Mouse (Mus musculus): ENCODE results near the gene Arid3c.
A peak's percentile ranks its signal among the peaks of the same experiment; 100 is the strongest.

The Arid3c gene

DNA sequence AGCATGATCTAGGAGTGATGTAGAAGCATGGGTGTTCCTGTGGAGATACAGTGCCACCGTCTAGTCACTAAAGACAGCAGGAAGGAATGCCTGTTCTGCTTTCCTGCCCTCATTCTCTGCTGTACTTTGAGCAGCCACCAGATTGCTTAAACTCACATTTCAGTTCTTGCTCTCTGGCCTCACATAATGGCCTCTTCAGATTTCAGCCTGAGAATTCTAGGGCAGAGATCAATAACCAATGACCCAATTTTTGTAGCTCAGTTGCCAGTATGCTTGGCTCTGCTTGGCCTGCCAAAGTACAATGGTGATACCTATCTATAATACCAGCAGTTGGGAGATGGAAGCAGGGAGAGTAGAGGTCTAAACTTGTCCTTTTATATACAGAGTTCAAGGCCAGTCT, 14.1 kb upstream of the Arid3c start:
- DNase-seq (ENCODE audit: inconsistent age in 2 of 2, low spot score in 1 of 2), result no peak

DNA sequence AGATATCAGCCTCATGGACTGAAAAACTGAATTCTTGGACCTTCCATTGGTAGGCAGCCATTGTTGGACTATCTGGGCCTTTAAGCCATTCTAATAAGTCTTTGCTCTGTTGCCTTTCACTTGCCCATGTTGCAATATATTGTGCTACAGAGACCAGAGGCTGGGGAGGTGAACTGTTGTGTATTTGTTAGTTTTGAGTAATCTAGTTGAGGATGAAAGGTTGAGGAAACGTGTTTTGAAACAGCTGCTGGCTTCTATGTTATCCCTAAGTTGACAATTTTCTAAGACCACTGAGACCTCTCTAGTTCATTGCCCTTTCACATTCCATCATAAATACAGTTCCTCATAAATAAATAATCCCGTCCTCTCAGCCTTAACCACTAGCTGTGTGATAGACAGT, 13.2 kb upstream of the Arid3c start:
- no peak for DNase-seq (ENCODE audit: inconsistent age in 2 of 2, low spot score in 1 of 2)

DNA sequence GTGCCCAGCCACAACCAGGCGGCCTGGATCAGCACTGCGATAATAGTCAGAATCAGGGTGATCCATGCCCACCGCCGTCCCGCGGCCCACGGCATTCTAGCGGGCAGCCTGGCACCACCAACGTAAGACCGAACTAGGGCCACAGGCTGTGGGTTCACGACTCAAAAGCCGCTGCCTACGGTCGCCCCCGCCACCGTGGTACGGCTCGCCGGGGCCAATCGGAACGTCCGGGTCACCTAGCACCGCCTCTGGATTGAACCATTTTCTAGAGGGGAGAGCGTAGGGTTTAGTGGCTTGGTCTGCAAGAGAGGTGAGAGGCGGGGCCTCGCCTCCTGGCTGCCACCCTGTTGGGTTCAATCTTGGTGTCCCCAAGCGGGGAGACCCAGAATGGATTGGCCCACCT, 10.2 kb upstream of the Arid3c start:
- DNase-seq (ENCODE audit: inconsistent age in 2 of 2, low spot score in 1 of 2), result peak; percentile 96 to 98

DNA sequence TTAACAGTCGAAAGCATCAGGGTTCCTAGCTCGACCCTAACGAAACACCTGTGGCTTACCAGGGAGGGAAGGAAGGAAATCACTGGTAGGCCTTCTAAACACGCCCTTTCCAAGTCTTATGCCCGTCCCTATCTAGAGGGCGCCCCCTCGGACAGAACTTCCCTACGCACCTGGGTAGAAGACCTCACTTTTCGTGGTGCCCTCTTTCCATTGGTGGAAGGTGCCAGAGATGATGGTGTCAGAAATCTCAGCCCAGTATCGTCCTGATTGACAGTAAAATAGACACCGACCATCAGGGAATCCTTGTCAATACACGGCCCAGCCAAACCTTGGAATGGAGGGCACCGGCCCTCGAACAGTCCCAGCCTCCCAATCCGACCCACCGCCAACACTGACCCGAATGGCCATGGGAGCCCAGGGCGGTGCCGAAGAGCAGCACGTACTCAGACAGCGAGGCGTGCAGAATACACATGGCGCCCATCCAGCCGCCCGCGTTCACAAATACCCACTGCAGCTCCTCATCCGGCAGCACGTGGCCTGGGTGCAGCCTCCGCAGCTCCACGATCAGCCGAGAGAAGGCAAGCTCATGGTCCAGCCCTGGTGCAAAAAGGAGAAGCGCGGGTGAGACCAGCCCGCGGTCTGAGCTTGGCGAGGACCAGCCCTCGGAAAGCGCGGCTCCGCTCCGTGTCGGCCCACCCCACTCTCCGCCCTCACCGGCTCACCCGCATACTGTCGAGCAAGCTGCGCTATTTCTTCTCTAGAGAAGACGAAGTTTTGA, 9.6 kb upstream of the Arid3c start:
- no peak for DNase-seq (ENCODE audit: inconsistent age in 2 of 2, low spot score in 1 of 2)

DNA sequence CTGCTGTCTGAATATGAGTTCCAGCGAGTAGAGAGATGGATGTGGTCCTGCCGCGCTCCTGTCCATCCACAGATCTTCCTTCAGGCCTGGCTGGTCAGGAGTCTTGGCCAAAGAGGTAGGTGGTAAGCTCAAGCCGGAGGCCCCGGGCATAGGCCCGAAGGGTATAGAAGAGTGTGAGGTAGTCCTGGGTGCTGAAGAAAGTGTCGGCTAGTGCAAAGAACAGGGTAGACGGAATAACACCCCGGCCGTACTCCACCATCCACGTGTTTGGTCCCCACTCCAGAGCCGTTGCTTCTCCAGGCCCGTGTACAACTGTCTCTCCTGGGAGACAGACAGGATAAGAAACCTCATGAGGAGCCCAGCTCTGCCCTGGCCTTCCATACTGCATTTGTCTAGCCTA, 8.3 kb upstream of the Arid3c start:
- DNase-seq (ENCODE audit: inconsistent age in 2 of 2, low spot score in 1 of 2), result no peak

DNA sequence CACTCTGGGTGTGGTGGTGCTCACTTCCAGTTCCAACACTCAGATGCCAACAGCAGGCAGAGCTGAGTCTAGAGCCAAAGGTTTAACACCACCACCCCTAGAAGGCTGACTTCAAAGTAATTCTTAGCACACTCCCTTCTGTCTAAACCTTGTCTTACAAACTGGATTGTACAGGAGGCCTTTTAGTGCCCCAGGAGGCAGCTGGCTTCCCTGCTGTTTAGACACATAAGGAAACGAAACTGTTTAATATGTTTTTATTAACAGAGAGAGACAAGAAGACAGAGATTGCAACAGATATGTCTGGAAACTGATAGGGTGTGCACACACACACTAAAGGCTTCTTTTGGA, 7.3 kb upstream of the Arid3c start:
- peak in 1 of 2 experiments; percentile 63 for DNase-seq (ENCODE audit: inconsistent age in 2 of 2, low spot score in 1 of 2)

DNA sequence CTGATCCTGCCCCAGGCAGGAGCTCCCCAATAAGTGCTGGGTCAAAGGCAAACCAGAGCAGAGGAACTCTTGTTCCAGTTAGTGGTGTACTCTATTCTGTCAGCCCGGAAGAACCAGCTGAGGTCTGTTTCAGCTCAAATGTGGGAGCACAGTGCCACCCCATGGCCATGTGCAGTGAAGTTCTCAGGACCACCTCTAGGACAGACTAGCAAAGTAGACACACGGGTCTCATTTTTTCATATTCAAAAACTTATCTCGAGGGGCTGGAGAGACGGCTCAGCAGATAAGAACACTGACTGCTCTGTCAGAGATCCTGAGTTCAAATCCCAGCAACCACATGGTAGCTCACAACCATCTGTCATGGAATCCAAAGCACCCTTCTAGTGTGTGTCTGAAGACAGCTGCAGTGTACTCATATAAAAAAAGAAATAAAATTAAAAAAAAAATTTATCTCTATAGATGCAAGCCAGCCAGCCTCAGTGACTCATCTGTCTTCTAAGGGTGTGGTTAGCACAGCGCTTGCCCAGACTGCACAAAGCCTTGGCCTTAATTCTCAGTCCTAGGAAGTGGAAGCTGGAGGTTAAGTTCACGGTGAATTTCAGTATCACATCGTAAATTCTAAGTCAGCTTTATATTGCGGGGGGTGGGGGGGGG, 6.8 kb upstream of the Arid3c start:
- DNase-seq (ENCODE audit: inconsistent age in 2 of 2, low spot score in 1 of 2), result peak; percentile 77 to 90

DNA sequence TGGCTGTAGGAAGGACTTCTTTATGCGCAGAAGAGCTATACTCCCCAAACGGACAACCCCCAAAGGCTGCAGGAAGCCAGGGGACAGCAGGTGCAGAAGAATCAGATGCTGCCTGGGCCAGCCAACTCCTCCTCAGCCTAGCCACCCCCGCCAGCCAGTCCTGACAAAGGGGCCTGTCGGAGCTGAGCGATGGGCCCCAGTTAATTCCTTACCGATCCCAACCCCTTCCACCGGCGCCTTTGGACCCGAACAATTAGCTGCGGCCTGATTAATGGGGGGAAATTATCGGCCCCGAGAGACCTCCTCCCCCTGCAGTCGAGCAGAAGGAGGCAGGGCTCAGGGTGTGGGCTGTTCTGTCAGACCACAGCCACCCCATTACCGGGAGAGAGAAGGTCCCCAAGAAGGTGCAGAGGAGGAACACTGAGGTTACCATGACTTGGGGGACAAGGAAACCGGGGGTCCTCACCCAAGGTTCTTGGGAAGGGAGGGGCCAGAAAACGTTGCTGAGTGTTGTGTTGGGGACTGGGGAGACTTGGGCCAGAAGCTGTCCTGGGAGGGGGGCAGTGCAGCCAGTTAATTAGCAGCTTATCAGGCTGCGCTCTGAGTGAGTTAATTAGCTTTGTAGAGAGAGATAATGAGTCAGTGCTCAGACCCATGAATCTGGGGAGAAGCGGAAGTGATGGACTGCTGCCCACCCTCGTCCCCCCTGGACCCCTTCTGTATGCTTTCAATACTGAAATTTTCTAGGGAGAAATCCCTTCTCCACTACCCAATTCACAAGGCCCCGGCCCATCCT, 3.9 kb downstream of the Arid3c start:
- DNase-seq (ENCODE audit: inconsistent age in 2 of 2, low spot score in 1 of 2), result no peak

DNA sequence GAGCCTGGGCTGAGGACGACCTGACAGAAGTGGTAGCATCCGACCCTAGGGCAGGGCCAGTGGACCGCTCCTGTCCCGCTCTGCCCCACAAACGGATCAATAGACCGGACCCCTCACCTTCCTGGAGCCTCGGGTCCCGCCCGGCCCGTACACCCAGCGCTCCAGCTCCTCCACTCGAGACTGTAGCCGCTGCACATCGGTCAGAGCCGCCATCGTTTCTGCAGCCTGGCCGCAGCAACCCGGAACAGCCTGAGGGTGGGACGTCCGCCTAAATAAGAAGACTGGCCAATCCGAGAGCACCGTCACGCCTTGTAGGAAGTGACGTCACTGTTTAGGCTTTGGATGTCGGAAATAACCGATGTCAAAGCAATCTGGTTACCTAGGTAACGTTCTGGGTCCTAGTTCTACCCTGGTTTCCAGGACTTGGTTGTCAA, 8.0 kb downstream of the Arid3c start, which contains the start of gene Dctn3:
Dctn3 (minus strand) TSS at position 253 of the 434 bp plus-strand sequence.
- peak; percentile 91 to 96 for DNase-seq (ENCODE audit: inconsistent age in 2 of 2, low spot score in 1 of 2)

DNA sequence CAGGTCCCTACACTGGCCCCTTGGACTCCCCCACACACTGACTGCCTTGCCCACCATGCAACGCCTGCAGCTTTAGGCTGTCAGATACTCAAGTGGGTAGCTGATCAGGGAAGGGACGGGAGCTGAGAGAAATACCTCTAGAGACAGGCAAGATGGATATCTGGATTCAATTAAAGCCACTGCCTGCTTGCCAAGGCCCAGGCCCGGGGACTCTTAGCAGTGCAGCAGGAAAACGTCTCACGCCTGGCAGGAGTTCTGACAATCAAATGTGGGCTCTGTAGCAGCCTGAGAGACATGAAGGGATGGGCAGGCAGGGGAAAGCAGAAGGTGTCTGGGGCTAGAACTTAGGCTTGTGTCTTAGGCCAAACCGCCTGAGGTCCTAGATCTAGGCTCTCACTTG, 14.1 kb downstream of the Arid3c start:
- DNase-seq (ENCODE audit: inconsistent age in 2 of 2, low spot score in 1 of 2), result no peak

DNA sequence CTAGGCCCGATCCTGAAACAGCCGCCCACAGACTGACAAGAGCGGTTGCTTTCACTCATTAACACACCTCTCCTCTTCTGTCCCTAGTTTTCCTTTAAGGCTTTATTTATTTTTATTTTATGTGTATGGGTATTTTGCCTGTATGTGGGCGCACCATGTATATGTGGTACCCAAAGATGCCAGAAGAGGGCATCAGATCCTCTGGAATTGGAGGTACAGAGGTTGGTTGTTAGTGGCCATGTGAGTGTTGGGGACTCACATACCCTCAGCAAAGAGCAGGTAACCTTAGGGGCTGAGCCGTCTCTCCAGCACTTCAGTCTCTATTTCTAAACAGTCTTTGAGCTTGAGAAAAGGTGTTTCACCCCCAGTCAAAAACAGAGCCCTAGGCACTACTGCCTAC, 15.3 kb downstream of the Arid3c start:
- DNase-seq (ENCODE audit: inconsistent age in 2 of 2, low spot score in 1 of 2), result peak in 1 of 2 experiments; percentile 83

DNA sequence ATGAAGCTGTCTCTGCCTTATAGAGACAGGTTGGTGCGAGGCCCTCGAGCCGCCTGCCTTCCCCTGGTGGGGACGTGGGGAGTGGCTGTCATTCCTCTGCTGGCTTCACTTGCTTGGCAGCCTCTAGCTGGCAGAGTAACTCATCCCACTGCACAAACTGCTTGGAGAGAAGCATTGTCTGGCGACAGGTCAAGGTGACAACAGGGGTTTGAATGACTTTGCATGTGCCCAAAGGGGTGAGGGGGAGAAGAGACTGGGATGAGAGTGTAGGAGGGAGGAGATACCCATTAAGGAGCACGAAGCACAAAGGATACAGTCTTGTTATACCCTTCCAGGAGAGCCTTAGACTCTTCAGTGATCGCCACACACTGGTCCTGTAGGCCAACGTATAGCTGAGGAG, 15.9 kb downstream of the Arid3c start:
- peak in 1 of 2 experiments; percentile 44 for DNase-seq (ENCODE audit: inconsistent age in 2 of 2, low spot score in 1 of 2)

DNA sequence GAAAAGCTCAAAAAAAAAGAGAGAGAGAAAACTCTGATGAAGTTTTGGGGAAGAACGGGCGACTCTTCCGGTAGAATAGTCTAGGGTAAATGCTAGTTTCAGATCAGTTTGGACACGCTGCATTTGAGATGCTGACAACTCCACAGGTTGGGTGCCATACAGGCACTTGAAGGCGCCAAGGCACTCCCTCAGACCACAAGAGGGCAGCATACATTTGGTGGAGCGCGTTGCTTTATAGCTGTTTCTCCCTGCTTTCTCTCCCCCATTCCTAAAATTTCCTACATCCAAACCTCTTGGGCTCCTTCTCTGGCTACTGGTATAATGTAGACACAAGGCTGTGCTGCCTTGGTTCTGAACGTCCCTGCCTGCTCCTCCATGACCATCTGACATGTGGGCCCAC, 16.7 kb downstream of the Arid3c start:
- DNase-seq (ENCODE audit: inconsistent age in 2 of 2, low spot score in 1 of 2), result peak; percentile 58 to 86

DNA sequence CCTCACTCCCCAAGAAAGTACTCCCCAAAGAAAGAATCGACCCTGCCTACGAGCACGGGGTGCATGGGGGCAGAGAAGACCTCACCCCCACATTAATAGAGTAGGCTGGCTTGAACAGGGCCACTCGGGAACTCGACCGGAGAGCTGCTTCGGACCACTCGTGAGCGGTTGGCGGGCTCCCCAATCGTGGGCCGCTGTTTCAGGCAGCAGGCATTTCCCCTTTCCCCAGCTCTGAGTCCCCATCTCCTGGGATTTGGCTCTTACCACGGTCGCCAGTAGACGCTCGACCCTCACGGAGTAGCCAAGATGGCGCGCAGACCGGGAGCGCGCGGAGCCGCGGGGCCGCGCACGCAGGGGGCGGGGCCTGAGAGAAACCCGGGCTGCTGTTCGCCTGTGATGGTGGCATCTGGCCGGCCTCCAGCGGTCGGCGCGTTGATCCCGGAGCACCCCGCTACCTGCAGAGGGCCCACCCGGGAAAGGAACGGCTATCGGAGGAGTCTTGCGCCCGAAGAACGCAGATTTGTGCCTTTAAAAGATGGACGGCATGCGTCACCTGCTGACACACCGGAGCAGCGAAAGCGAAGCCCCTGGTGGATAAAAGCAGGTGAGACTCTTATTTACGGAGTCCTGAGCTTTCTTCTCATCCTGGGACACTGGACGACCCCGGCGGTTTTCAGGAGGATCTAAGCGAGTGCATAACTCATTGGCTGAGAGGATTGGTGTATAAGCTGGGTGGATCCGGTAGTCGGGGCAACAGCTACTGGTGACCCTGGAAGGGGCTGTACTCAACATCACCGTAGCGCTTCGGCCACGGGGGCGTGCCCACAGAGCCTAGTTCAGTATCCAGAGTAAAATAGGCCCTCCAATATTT, 17.5 kb downstream of the Arid3c start, which contains the start of gene Rpp25l:
Rpp25l (minus strand) TSS at position 338 of the 871 bp plus-strand sequence.
- peak; percentile 87 to 97 for DNase-seq (ENCODE audit: inconsistent age in 2 of 2, low spot score in 1 of 2)

DNA sequence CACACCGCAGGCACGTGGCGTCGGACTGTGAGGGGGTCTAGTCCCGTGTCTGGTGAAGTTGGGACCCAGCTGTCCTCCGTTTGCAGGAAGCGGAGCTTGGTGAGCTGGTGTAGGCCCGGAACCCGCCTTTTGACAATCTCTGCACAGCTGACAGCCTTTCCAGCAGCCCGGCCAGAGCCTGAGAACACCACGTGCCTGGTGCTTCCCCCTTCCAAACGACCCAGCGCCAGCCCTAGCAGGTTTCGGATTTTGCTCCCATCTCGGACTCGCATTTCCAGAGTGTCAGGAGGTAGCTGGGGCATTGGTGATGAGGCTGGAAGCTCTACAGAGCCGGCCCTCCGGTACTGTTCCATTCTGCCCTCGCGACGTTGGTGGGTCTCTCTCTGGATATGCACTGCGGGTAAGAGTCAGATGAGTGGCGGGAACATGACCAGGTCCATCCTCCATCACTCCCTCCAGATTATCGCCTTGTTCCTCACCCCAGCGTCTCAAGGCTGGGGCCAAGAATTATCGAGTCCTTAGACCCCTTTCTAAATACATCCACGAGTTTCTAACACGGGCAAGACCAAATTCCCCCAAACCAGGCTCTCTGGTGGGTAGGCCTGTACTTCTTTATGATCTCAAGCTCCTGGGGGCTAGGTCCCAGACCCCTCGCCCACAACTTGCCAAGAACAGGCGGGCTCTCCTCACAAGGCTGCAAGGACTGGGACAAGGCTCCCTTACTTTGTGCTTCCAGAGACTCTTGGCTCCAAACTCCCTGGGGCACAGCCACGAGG, 18.3 kb downstream of the Arid3c start:
- no peak for DNase-seq (ENCODE audit: inconsistent age in 2 of 2, low spot score in 1 of 2)

DNA sequence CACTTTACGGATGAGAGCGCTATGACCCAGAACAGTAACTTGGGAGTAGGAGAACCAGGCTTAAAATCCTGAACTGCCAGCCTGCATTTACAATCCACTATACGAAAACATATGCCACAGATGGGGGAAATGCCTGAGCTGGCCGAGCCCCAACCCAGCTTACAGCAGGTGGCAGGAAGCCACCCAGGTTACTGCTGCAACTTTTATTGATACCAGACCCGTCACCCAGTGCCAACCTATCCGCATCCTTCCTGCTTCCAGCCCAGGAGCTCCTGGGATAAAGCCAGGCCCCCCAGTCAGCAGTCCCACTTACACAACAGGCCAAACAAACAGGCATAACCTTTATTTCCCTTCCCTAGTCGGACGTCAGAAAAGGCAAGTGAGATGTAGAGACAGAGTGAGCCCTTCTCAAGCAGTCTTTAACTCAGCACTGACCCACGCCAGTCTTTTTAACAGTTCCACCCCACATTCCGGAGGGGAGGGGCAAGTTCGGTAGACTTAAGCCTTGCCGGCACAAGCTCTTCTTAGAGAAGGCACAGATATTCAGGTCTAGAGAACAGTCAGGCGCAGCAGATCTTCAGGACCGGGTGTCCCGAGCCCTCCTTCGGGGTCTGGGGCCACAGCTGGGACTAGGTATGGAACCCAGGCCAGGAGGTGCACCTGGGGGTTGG, 19.1 kb downstream of the Arid3c start:
- no peak for DNase-seq (ENCODE audit: inconsistent age in 2 of 2, low spot score in 1 of 2)

DNA sequence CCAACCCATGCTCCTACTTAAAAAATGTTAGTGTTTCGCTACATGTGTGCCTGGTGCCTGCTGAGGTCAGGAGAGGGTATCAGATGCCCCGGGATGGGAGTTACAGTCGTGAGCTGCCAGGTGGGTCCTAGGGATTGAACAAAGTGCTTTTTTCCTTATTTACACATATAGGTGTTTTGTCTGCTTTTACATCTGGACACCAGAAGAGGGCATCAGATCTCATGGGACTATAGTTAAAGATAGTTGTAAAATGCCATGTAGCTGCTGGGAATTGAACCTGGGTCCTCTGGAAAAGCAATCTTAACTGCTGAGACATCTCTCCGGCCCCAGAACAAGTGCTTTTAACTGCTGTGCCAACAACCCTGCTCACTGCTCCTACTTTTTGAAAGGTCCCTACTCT, 20.7 kb downstream of the Arid3c start:
- DNase-seq (ENCODE audit: inconsistent age in 2 of 2, low spot score in 1 of 2), result no peak

DNA sequence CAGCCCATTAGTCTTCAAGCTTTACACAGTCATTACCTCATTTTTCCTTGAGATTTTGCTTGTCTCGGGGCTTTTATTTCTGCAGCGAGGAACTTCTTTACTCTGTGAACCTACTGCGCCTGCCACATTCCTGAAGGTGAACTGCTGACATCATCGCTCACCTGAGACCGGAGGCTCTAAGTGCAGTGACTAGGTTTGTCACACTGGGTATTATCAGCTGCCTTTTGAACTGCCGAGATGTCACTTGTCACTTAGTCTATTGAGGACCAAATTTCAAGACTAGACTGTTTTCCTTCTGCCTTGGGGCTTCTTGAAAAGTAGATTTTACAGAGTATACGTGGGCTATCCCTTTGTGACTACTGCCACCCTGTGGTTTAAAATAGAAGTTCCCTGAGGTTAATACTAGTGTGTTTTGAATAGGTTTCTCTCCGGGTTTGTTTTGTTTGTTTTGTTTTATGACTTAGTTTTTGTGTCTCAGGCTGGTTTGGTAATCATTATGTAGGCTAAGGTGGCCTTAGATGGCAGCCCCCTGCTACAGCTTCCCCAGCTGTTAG, 22.7 kb downstream of the Arid3c start:
- peak in 1 of 2 experiments; percentile 89 for DNase-seq (ENCODE audit: inconsistent age in 2 of 2, low spot score in 1 of 2)

DNA sequence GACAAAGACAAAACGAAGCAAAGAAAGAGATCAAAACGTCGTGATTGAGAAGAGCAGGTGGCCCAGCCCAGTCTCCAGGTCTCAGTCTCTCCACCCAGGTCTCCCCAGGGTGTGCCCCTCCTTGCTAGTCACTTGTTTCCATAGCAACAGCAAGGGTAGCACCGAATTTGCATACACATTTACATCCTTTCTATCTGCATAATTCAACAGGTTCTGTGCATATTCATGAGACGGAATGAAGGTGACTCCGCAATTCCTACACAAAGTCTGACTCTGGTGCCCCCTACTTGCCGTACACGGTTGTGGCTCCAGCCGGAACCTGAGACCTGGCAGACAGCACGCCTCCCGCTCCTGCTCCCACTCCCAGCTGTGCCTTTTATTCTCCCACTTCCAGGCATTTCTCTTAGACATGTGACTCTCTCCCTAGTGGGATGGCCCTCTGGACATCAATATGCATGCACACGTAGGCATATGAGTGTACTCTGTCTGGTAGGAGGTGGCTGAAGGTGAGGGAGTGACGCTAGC, 23.9 kb downstream of the Arid3c start:
- DNase-seq (ENCODE audit: inconsistent age in 2 of 2, low spot score in 1 of 2), result peak; percentile 64 to 87

All from adrenal gland, adult (tissue).